Mouse (Mus musculus) olfactory bulb, adult 2 months (tissue): ENCODE results near the gene Hoxb1. TPM values are rescaled to one million over a fixed set of nuclear protein-coding genes. Genes with fewer than 3 reads are reported as not detected.

Experiments used
- H3K27ac ChIP-seq: fragments of 200-500 bp; 2 replicates; pipeline ENCODE4 v1.5.1; 2012; ENCODE audit warnings: low read depth, low read length; ENCODE audit not compliant: insufficient read depth
- H3K4me1 ChIP-seq: fragments of 200-500 bp; 2 replicates; pipeline ENCODE4 v1.6.1; 2012; ENCODE audit warnings: low read length; ENCODE audit not compliant: control insufficient read depth, insufficient read depth
- H3K4me3 ChIP-seq: fragments of 200-500 bp; 2 replicates; pipeline ENCODE4 v1.5.1; 2012; ENCODE audit warnings: mild to moderate bottlenecking, low read depth, low read length, moderate library complexity; ENCODE audit not compliant: insufficient read depth
- CTCF ChIP-seq: fragments of 200-500 bp; IDR thresholded peaks from 2 replicates; pipeline ENCODE4 v1.5.1; 2012; ENCODE audit warnings: low read depth, mild to moderate bottlenecking, low read length, moderate library complexity; ENCODE audit not compliant: insufficient read depth
- POLR2A ChIP-seq: fragments of 200-500 bp; IDR thresholded peaks from 2 replicates; pipeline ENCODE4 v1.6.1; 2012; ENCODE audit warnings: mild to moderate bottlenecking, low read depth, low read length, moderate library complexity; ENCODE audit not compliant: insufficient read depth
- WGBS: fragments of 180-500 bp; shearing (Covaris S2); methylation state at CpG from one replicate; pipeline ENCODE4 v1.1.7; 2018; 5-methylcytosine and 5-hydroxymethylcytosine counted together
- polyA plus RNA-seq: library from polyadenylated mRNA; stranded (reverse); fragments of >200 nt; gene quantifications from 2 replicates; pipeline ENCODE4 v1.2.4, GENCODE M21; 2012; ENCODE audit warnings: low replicate concordance; ENCODE audit not compliant: missing spikeins, insufficient read depth, insufficient read length

Gene Hoxb1
- polyA plus RNA-seq, 1 experiment, result not detected

DNA sequence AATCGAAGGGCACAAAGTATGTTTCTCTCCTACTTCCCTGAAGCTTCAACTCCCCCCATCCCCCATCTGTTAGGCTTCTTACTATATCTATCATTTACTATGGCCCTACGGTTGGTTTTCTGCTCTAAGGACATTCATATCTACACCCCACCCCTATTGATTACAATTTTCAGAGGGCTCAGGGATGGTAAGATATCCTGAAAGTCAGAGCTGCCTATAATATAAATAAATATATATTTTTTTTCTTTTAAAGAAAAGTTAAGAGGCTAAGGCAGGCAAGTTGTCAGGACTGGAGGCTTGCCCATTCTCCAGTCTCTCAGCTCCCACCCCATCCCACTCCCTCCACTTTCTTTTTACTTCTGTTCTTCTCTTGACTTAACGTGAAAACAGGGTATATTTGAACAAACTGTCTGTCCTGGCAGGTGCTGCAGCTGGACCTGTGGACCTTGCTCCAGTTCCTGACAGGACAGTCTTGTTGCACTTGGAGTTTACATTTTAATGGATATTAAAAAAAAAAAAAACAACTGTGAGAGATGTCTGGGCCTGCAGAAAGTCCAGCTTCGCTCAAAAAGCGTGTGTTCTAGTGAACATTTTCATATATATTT lies 18.5 kb upstream of the Hoxb1 start:
- peaks cover 3% of the 10 kb centered on the region; the same call in 1 of the 2 replicates for H3K4me1 ChIP-seq
- WGBS, result 9% methylated on average over 5 of the region's 5 CpGs
- TF ChIP-seq CTCF (no peak), POLR2A (no peak)

DNA sequence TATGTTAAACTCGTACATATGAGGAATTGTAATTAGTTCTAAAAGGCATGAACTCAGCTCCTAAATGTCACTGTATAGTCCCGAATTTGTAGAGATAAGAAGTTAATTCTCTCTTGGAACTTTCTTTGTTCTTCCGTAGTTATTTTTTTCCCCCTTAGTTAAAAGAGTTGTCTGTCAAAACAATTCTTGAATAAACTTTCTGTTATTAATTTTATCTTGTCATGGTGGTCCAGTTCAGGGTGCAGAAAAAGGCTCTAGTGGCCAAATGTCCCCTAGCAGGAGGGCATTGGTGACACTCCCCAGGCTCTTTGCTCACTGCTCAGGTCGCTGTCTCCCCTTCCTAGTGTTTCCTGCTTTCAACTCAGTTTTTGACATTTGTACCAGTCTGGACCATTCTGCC lies 17.8 kb upstream of the Hoxb1 start:
- WGBS, result 7% methylated on average over 4 of the region's 4 CpGs
- Histone ChIP-seq H3K27ac (no peak overlapping the region), H3K4me1 (peaks cover 3% of the 10 kb centered on the region; the same call in 1 of the 2 replicates), H3K4me3 (no peak overlapping the region)
- no peak for TF ChIP-seq POLR2A
- TF ChIP-seq CTCF, result no peak

More for the DNA sequence above, 18.5 kb upstream of the Hoxb1 start:
- no peak overlapping the region for H3K27ac ChIP-seq
- H3K4me3 ChIP-seq, result no peak overlapping the region

DNA sequence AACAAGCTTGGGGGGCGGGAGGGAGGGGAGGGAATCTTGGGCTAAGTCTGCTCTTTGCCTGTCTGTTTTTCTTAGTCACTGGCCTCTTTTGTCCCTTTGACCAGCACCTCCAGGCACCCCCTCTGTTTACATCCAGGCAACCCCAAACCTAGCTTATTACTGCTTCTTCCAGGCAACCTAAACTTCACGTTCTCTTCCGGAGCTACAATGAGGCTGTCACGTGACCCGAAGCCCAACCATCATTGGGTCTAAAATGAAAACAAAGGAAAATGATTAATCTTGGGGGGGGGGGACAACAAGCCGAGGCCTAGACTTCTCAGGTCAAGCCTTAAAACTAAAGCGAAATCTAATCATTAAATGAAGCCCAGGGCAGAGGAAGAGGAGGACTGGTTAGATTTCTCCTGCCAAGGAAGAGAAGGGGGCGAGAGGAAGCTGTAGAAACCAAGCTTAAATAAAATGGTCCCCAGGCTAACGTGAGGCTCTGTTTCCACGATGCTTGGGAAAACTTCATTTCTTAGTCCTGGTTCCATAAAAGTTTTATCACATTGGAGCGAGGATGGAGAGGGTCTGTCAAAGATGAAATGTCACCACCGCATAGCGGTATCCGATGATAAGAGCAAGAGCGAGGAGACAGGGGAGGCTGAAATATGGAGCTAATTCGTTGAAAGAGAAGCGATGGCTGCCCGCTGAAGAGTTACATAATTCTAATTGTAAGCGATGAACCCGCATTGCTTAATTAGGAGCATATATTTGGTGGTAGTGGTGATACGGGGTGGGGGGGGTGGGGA lies 17.2 kb upstream of the Hoxb1 start:
- peaks cover 3% of the 10 kb centered on the region; the same call in 1 of the 2 replicates for H3K4me1 ChIP-seq

DNA sequence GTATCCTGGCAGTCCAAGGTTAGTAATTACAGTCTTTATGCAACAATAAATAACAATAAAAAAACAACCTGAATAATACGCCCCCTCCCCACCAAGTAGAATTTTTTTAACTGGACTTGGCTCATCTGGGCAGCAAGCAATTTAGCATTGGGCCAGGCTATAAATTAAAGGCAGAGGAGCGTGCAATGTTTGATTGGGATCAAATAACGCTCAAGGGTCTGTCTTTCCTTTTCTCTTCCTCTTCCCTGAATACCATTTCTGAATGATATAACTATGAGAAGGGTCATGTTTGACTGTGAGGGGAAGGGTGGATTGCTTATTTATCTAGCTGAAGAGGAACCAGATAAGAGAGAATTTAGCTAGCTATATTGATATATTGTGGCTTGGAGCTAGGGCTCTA lies 16.6 kb upstream of the Hoxb1 start:
- 9% methylated on average over 3 of the region's 3 CpGs for WGBS
- H3K27ac ChIP-seq, result no peak overlapping the region
- peaks cover 3% of the 10 kb centered on the region; the same call in 1 of the 2 replicates for H3K4me1 ChIP-seq

More for the DNA sequence above, 17.2 kb upstream of the Hoxb1 start:
- TF ChIP-seq POLR2A, result no peak
- no peak for TF ChIP-seq CTCF
- WGBS, result 6% methylated on average over 21 of the region's 21 CpGs
- Histone ChIP-seq H3K4me3 (no peak overlapping the region), H3K27ac (no peak overlapping the region)

DNA sequence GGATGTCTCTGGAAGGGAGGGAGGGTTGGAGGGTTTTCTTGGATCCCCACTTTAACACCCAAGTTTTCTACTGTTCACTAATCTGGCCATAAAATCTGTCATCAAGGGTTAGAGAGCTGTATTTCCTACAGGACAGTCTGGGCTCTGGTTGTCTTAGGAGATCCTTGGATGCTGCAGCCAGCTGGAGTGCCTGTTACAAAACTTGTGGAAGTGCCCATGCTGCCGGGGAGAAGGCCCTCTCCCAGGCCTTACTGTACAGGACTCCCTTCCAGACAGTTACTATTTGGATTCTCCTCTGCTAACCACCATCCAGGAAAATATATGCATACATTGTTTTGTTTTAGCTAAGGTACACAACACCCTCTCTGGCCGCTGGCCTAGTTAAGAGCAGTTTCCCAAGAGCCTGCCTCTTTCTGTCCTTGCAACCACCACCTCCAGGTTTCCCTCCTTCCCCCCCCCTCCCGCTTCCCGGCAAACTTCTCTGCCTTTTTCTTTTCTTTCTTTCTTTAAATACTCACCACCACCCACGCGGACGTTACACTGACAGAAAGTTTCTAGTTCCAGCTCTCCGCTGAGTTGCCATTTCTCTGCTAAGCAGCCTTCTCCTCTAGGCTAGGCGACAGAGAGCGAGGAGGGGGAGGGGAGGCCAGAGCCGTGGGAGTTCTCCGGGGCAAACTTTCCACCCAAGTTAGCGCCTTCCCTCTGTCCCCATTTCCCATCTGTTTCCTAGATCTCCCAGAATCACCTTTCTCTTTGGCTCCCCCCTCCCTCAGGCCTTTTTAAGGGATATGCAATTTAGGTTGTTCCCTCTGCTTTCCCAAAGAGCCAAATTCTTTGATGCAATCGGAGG lies 15.8 kb upstream of the Hoxb1 start:
- no peak overlapping the region for H3K4me3 ChIP-seq
- TF ChIP-seq CTCF, result no peak
- TF ChIP-seq POLR2A, result no peak
- WGBS, result 15% methylated on average over 14 of the region's 14 CpGs
- peaks cover 3% of the 10 kb centered on the region; the same call in 1 of the 2 replicates for H3K4me1 ChIP-seq
- H3K27ac ChIP-seq, result no peak overlapping the region

More for the DNA sequence above, 16.6 kb upstream of the Hoxb1 start:
- H3K4me3 ChIP-seq, result no peak overlapping the region
- TF ChIP-seq POLR2A (no peak), CTCF (no peak)

GRCm38 (mm10) chr11:96350341-96350624 lies 15.3 kb upstream of the Hoxb1 start, which contains the start of gene Hoxb2:
Gene Hoxb2, plus strand, starts transcription at chr11:96350525.
- no peak within 1 kb of the TSS for H3K27ac ChIP-seq
- WGBS, result 28% methylated on average over 2 of the region's 2 CpGs
- H3K4me3 ChIP-seq, result no peak within 1 kb of the TSS
- H3K4me1 ChIP-seq, result peaks cover 3% of the 10 kb centered on the region; the same call in 1 of the 2 replicates
- TF ChIP-seq CTCF, result no peak
- TF ChIP-seq POLR2A, result no peak

DNA sequence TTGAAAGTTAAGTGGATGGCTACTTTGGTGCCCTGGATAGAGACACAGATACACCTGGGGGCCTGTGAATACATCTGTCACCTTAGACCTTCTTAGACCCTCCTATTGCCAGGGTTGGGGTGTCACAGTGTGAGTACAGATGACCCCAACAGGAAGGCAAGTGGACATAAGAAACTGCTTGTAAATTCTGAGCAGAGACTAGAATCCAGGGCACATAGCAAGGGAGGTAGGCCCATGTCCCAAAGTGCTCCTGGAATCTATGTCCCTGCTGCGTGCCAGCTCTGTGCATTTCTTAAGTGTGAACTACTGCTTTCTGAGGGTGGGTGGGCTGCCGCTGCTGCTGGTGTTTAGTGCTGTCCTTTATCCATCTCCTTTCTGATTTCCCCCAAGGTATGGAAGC lies 14.8 kb upstream of the Hoxb1 start:
- TF ChIP-seq CTCF (no peak), POLR2A (no peak)
- 37% methylated on average over 2 of the region's 2 CpGs for WGBS
- no peak overlapping the region for H3K4me3 ChIP-seq
- no peak overlapping the region for H3K27ac ChIP-seq
- no peaks in the 10 kb centered on the region for H3K4me1 ChIP-seq

- Histone ChIP-seq H3K27ac (no peak overlapping the region), H3K4me3 (no peak overlapping the region), H3K4me1 (no peaks in the 10 kb centered on the region)
- WGBS, result 9% methylated on average over 11 of the region's 11 CpGs
- TF ChIP-seq CTCF, result no peak
- TF ChIP-seq POLR2A, result no peak
These were observed 14.2 kb upstream of the Hoxb1 start for GRCm38 (mm10) chr11:96351312-96351711.
